ENCODE assay signal across 24 mouse cellular contexts in genomic region chr7:34703437-34703836, GRCm38 (mm10). TPM values are rescaled to one million over a fixed set of nuclear protein-coding genes. Genes with fewer than 3 reads are reported as not detected.
DNase-seq lines count a peak whose midpoint lies in the region; ATAC-seq and TF ChIP-seq lines count a peak whose summit lies in the region.
"Had no signal": no experiment of that assay in that cellular context is flagged by ENCODE, and none has a peak within 500 bp of the region (broad histone marks: within the 10 kb centered on the region; RNA-seq: fewer than 3 reads in every experiment).

No protein-coding gene starts in this region.

- no peak overlapping the region for H3K4me2 ChIP-seq in kidney, postnatal 0 days (ENCODE audit: low read length)
- H3K4me2 ChIP-seq in kidney, embryonic 14.5 days (replicated peaks; ENCODE audit: low read depth, low read length): no peak overlapping the region
- H3K4me2 ChIP-seq: forebrain, embryonic 12.5 days; heart, embryonic 13.5 days; hindbrain, embryonic 15.5 days; limb, embryonic 13.5 days; liver, embryonic 11.5 days; midbrain, embryonic 11.5 days had no signal

- no peaks in the 10 kb centered on the region for H3K4me1 ChIP-seq in kidney, postnatal 0 days (replicated peaks; ENCODE audit: insufficient read depth, low read length)
- peaks cover 7% of the 10 kb centered on the region for H3K4me1 ChIP-seq in kidney, embryonic 14.5 days (ENCODE audit: control insufficient read depth, insufficient read depth, low read length)
- H3K4me1 ChIP-seq: heart, embryonic 13.5 days had no signal

- peak; percentile 50 for DNase-seq in kidney, postnatal 0 days (ENCODE audit: low spot score)
- peak; percentile 12 for DNase-seq in urinary bladder, postnatal 14 days (ENCODE audit: low spot score)
- DNase-seq in urinary bladder, postnatal 25 days (ENCODE audit: low spot score): no peak
- peak; percentile 52 for DNase-seq in lung, postnatal 25 days (ENCODE audit: low spot score)
- no peak for DNase-seq in thymus, postnatal 36 days
- DNase-seq in adipocyte (ENCODE audit: low spot score): no peak
- DNase-seq: cerebellum, adult 11-12 months; cerebellum, adult 9-11 months; forebrain, postnatal 0 days; heart, adult 2 months; spleen, adult 18-20 months had no signal

- H3K9me3 ChIP-seq in kidney, postnatal 0 days (replicated peaks; ENCODE audit: low read length): no peaks in the 10 kb centered on the region
- no peaks in the 10 kb centered on the region for H3K9me3 ChIP-seq in kidney, embryonic 14.5 days (ENCODE audit: control insufficient read depth, low read length)
- H3K9me3 ChIP-seq: forebrain, embryonic 12.5 days; heart, embryonic 13.5 days; hindbrain, embryonic 15.5 days; limb, embryonic 13.5 days had no signal

- H3K4me3 ChIP-seq in kidney, postnatal 0 days (replicated peaks; ENCODE audit: low read depth, low read length): no peak overlapping the region
- no peak overlapping the region for H3K4me3 ChIP-seq in kidney, embryonic 14.5 days (ENCODE audit: low read length)
- H3K4me3 ChIP-seq: forebrain, embryonic 12.5 days; heart, adult 2 months; heart, embryonic 13.5 days; hindbrain, embryonic 10.5 days; hindbrain, embryonic 15.5 days; layer of hippocampus, adult 2 months; left cerebral cortex, adult 2 months; limb, embryonic 13.5 days had no signal

- ATAC-seq in kidney, postnatal 0 days (replicated peaks; ENCODE audit: low FRiP score, low read depth): no peak
- ATAC-seq in kidney, embryonic 14.5 days (ENCODE audit: low FRiP score, low TSS enrichment): no peak
- ATAC-seq: forebrain, postnatal 0 days; inflammation-experienced regulatory T-cells, adult 6 months; midbrain, embryonic 16.5 days; Patski had no signal

- H3K9ac ChIP-seq in kidney, postnatal 0 days (ENCODE audit: low read depth, low read length): no peak overlapping the region
- no peak overlapping the region for H3K9ac ChIP-seq in kidney, embryonic 14.5 days (ENCODE audit: low read depth, low read length)
- H3K9ac ChIP-seq: forebrain, embryonic 12.5 days; forebrain, postnatal 0 days; heart, embryonic 13.5 days; hindbrain, embryonic 15.5 days; limb, embryonic 13.5 days had no signal

- H3K27me3 ChIP-seq in kidney, postnatal 0 days (ENCODE audit: insufficient read depth, low read length): no peaks in the 10 kb centered on the region
- no peaks in the 10 kb centered on the region for H3K27me3 ChIP-seq in kidney, embryonic 14.5 days (ENCODE audit: control insufficient read depth, insufficient read depth, low read length)
- H3K27me3 ChIP-seq: forebrain, embryonic 12.5 days; hindbrain, embryonic 15.5 days; Patski had no signal

- no peak overlapping the region for H3K27ac ChIP-seq in kidney, postnatal 0 days
- no peak overlapping the region for H3K27ac ChIP-seq in kidney, embryonic 14.5 days (ENCODE audit: low read depth, low read length)
- H3K27ac ChIP-seq: forebrain, embryonic 12.5 days; heart, adult 2 months; heart, embryonic 13.5 days; hindbrain, embryonic 10.5 days; hindbrain, embryonic 15.5 days; layer of hippocampus, adult 2 months; left cerebral cortex, adult 2 months; limb, embryonic 13.5 days had no signal

- no peaks in the 10 kb centered on the region for H3K36me3 ChIP-seq in kidney, postnatal 0 days (ENCODE audit: insufficient read depth, low read length)
- H3K36me3 ChIP-seq in kidney, embryonic 14.5 days (ENCODE audit: control insufficient read depth, insufficient read depth, low read length): no peaks in the 10 kb centered on the region
- H3K36me3 ChIP-seq: forebrain, embryonic 12.5 days; heart, embryonic 13.5 days; hindbrain, embryonic 10.5 days; hindbrain, embryonic 15.5 days; limb, embryonic 13.5 days had no signal

- WGBS in kidney, postnatal 0 days: 52% methylated on average over 4 of the region's 4 CpGs
- WGBS in kidney, embryonic 14.5 days: 66% methylated on average over 4 of the region's 4 CpGs

- no peak for TF ChIP-seq CTCF in kidney, postnatal 0 days (IDR thresholded peaks at IDR 0.05; ENCODE audit: low read depth)

RNA-seq across cellular contexts. Expression of gene Kctd15, which starts 46.9 kb away (rescaled TPM):
- polyA plus RNA-seq in kidney, postnatal 0 days (2015; fragmentation: Nextera tagmentation; extraction: Ambion mirVana): 24.7 and 26.8 TPM in 2 replicates
- polyA plus RNA-seq in kidney, embryonic 14.5 days (2014; fragmentation: Nextera tagmentation; extraction: Ambion mirVana): 15.7 and 28.7 TPM in 2 replicates
- polyA plus RNA-seq: inflammation-experienced regulatory T-cells, adult 6 months had no signal

Comparison
In these comparisons a context has a peak if more than half of its experiments do, and no peak if none do; other contexts are left out.
1. DNase-seq: peak in kidney, postnatal 0 days (single experiment), urinary bladder, postnatal 14 days (single experiment) and lung, postnatal 25 days (single experiment); none in urinary bladder, postnatal 25 days (single experiment), thymus, postnatal 36 days (0 of 2) and adipocyte (single experiment).